Mouse (Mus musculus) thymus, postnatal 0 days (tissue): ENCODE measurements at regions not wholly inside any gene's neighbourhood (a gene's known extent, or its start where the extent isn't known, plus 50 kb on each side); places are given as distances from the start of the nearest gene placed in this dataset.

Experiments
- DNase-seq: peaks from one replicate; pipeline ENCODE4 v3.0.0-alpha.2; 2015; ENCODE audit warnings: low spot score

DNA sequence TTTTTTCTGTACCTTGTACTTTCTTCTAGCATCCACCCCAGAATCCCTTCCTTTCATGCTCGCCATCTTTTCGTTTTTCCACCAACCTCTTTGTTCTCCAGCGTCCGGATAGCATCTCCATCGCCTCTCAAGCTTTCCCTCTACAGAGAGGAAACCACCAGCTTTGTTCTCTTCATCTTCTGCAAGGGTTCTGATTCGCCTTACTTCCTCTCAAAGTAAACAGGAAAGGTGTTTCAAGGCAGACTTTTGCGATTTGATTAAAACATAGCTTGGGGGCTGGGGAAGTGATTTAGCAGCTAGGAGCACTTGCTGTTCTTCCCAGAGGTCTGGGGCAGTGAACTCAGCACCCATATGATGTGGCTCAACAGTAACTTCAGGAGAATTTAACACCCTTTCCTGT, 71.4 kb downstream of the Emp1 start:
- no peak for DNase-seq

DNA sequence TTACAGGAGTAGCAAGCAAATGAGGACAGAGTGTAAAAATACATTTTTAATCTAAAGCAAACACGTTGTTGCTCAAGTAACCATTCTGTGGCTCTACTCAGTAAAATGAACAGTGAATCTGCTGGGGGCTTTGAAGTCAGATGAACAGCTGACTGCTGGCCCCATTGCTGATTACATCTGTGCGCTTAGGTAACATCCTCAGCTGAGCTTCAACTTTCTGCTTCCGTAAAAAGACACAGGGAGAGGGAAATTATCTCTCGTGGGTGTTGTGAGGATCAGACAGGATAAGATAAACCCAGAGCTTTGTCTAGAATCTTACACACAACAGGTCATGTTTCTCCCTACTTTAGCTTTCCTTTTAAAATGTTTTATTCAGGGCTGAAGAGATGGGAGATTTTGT, 74.0 kb downstream of the Emp1 start:
- peak; percentile 19 for DNase-seq

DNA sequence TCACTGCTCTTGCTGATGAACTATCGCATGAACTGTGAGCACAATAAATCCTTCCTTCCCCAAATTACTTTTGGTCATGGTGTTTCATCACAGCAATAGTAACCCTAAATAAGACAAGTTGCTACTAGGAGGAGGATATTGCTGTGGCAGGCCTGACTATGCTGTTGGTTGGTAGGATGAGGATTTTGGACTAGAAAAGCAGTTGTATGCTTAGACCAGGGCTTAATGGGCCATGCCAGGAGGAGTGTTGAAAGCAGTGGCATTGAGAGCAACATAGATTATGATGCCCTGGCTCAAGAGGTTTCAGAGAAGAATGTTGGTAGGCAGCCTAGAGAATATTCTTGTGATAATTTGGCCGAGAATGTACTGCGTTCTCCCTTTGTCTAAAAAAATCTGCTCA, 75.9 kb downstream of the Emp1 start:
- DNase-seq = no peak

DNA sequence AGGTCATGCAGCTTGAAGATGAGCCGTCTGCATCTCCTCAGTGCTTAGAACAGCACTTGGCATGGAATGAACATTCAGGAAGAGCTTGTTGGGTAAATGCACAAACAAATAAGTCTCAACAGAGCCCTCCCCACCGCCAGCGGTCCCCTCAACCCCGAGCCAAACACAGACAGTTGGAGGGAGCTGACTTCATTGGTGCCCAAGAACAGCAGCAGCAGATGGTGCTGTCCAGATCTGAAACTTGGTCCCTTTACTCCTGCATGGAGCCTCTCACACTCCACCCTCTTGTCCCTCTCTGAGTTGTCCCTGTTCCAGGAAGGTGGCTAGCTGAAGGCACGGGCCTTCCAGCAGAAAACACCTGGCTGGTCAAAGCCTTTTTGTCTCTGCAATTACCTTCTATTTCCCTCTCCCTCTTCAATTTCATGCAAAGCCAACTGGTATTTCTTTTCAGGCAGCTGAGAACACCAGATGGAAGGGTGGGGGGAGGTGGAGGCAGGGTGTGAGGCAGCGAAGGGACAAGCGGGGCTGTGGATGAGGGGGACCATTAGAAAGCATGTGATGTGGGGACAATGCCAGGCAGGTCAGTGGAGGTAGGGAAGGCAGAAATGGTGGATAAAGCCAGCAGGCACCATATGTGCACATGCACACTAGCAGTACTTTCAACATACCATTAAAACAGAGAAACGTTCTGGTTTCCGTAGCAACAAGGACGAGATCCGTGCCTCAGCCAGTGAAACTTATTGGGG, 79.0 kb downstream of the Emp1 start:
- no peak for DNase-seq

DNA sequence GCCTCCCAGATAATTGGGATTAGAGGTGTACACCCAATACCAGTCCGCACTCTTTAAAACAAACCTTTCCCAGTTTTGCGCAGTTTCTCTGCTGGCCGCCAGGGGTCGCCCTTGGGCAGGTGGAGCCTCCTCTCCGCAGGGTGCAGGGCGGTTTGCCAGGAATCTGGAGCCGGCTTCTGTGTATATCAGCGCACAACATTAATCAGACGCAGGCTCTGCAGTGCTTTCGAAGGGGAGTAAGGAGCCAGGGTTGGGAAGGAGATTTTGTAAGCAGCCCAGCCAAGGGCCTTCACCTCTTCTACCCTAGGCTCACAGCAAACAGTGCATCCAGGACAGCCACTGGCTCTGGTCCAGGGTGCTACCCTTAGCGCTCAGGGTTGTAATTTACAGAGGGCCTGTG, 82.3 kb downstream of the Emp1 start:
- DNase-seq = peak; percentile 67

DNA sequence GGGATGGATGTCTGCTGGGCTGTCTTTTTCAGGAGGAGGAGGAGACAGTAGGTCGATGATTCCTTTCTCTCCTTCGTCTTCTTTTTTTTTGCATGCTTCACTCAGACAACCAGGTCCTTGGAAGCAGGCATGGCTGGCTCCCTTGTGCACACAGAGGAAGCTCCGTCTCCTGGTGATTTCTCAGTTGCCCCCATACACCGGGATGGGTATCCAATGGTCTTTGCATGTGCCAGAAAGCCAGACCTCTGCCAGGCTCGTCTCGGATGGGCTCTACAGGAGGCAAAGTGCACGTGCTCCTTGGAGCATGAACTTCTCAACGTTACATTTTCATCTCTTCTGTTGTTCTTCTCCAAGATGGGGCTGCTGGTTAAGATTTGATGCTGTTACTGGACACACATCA, 82.7 kb downstream of the Emp1 start:
- no peak for DNase-seq

DNA sequence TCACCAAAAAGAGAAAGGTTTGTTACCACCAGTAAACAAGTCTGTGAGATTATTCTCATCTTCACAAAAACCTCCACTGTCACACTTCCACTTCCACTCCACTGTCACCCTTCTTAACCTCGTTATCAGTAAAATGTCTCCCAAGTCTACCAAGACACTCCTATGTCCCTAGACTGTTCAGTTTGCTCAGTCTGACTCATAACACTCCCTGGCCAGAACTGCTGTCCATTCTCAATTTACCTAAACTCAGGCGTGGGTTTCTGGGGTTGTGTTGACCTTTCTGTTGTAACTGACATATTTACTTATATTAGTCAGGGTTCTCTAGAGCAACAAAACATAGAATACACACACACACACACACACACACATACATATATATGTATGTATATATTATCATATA, 85.5 kb downstream of the Emp1 start:
- DNase-seq = no peak

DNA sequence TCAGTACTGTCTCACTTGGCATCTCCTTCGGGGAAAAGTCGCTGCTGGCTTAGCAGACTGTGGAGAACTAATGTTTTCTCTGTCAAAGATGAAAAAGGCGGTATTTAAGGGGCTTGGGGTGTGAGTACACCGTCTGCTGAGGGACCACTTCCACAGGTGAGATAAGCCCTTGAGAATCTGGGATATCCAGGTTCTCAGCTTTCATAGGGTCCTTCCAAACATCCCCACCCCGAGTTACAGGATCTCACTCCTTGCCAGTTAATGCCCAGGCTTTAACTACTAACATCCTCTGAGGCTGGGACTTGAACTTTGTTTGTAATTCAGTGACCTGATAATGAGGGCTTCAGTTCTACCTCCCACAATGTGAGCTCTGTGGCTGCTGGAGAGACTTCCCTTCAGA, 86.9 kb downstream of the Emp1 start:
- no peak for DNase-seq

DNA sequence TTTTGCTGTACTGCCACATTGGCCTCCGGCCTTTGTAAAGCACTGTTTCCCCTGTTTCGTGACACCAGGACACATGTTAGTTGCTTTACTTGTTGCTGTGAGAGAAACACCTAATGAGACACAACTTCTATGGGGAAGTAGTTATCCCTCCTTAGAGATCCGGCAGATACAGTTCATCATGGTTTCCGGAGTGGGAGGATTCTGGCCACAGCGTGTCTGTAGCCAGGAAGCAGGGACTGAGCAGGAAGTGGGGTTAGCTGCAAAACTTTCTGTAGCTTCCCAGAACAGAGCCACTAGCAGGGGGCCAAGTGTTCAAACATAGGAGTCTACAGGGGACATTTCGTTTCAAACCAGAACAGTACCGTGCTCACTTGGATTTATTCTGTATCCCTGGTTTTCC, 88.2 kb downstream of the Emp1 start:
- peak; percentile 57 for DNase-seq

DNA sequence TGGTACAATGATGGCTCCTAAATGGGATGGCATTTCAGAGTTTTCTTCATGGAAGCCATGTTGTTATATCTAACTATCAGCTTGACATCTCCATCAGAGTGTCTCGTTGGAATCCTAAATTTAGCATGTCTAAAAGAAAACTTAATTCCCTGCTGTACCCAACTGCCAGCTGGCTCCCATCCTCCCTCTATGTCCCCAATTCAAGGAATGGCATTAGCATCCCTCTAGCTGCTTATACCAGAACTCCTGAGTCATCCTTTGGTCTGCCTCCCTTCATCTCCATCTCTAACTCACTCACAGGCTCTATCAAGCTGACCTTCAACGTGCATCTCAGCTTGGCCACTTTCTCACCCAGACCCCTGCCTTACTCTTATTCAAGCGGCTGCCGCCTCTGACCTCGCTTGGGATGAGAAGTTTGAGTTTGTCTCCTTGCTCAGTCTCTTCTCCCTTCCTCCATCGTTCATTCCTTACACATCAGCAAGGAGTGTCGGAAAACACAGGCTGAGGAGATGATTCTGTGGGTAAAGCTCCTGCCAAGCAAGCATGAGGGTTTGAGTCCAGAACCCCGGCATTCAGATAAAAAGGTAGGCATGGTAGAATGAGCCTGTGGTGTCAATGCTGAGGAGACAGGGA, 88.9 kb downstream of the Emp1 start:
- no peak for DNase-seq

DNA sequence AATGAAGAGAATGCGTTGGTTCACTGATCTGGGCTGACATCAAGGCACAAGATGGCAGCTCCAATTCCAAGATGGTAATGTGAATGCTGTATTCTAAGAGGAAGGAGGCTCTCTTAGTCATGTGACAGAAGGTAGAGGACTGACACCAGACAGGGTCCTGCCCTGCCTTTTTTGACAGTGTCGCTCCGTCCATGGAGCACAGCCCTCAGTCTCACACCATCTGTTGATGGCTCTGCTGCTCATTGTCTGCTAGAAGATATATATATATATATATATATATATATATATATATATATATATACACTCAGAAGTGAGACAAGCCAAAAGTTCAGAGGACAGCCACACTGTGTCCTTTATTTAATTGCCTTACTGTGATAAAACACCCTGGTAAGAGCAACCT, 90.7 kb downstream of the Emp1 start:
- DNase-seq = no peak

DNA sequence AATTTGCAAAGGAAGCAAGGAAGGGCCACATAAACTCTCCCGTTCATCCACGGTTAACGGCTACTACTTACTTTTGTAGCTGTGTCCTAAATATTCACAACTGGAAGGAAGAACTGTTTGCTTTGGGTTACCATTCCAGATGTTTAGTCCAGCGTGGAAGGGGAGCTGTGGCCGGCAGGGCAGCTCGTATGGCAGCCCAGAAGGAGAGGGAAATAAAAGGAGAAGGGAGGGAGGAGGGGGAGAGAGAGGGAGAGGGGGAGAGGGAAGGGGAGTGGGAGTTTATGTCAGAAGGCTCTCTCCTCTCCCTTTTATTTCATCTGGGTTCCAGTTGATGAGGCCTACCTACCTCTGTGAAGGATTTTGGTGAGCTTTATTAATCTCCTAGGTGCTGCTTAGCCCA, 110.2 kb downstream of the Emp1 start:
- DNase-seq = no peak

DNA sequence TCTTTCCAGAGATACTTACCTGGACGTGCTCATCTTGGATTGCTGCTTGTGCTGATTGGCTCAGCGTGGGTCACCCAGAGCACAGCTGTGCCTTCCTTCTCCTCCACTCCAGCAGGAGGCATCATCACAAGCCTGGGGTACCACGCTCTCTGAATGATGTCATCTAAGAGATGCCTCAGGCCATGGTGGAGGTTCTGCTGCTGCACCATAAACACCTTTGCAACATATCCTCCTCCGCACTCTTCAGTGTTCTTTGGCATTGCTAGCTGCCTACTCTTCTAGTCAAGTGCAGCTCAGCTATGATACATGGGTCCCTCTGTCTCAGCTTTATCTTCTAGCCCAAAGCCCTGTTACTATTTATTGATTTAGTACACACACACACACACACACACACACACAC, 110.8 kb downstream of the Emp1 start:
- DNase-seq = no peak

DNA sequence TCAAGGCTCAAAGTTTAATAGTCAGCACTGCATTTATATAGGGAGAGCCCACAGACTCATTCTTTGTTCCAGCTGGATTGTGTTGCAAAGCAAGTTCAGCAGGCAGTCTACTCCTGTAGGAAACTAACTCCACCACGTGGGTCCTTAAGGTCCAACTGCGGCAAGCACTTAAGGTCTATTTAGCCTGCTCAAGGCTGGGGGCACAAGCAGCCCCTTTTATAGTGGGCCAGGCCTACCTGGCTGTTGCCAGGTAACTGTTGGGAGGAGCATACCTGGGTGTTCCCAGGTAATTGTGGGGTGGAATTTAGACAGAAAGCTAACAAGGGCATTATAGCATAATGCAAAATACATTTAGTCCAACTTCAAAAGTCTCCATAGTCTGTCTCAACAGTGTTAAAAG, 126.5 kb downstream of the Emp1 start:
- no peak for DNase-seq

DNA sequence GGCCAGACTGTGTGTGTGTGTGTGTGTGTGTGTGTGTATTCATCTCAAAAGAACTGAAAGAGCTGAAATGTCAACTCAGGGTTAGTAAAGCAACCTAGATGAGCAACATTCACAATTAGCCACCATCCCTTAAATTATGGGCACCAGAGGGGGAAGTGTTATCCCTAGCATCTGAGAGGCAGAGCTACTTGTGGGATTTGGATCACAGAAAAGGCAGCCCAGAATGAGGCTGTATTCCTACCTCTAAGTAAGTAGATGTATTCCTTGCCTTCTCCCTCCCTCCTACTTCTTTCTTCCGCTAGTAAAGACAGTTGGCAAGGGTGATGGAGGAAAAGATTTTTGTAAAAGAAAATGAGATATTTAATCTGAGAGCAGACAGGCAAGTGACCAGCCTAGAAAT, 131.6 kb downstream of the Emp1 start:
- DNase-seq = no peak

DNA sequence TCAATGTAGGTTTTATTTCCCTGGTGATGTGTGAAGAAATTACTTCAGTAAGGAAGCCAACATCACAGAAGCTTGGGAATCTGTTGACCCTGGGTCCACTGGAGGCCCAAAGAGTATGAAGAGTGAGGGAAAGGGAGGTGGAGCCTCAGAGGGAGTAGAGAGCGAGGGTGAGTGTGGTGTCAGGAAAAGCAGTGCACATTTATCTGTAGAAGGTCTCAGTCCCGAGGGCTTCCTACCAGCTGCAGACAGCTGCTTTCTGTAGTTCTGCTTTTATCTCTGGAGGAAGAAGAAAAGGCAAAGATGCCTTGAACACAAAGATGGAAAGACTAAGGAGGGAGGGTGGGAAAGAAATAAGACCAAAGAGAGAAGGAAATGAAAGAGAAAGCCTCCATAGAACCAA, 133.5 kb downstream of the Emp1 start:
- no peak for DNase-seq

DNA sequence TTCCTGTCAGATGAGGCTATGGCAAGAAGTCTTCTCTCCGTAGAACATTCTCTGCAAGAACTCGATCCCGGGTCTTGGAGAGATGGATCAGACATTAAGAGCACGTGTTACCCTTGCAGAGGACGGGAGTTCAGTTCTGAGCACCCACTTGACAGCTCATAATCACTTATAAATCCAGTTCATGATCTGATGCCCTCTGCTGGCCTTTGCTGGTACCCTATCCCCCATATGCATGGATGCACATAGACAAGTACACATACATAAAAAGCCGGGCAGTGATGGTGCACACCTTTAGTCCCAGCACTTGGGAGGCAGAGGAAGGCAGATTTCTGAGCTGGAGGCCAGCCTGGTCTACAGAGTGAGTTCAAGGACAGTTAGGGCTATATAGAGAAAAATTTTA, 136.2 kb downstream of the Emp1 start:
- peak; percentile 27 for DNase-seq

DNA sequence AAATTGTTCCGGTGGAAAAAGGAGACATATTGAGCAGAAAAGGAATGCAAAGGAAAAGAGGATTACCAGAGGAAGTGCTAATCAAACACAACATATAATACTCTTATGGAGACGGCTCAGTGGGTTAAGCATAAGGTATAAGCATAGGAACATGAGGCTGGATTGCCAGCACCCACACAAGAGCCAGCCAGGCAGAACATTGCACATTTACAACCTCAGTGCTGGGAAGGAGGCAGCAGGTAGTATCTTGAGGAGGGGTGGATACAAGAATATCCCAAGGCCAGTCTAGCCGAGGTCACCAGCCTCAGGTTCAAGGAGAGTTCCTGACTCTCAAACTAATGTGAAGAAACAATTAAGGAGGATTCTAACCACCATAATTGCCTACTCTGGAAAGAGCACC, 138.0 kb downstream of the Emp1 start:
- DNase-seq = no peak

DNA sequence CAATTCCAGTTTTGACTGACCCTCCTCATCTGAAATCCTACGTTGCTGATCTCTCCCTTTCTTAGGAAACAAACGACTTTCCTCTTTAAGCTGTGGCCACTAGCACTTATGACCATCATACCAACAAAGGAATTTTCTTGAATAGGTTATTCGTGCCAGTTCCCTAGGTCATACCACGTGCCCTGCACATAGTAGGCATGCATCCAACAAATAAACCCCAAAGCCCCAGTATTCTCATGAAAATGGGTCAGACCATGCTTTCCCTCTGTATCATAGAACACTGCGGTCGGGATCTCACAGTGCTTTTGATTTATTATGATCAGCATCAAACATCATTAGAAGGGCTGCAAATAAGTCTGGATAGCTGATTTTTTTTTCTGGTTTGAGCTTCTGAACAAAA, 139.4 kb downstream of the Emp1 start:
- DNase-seq = no peak

DNA sequence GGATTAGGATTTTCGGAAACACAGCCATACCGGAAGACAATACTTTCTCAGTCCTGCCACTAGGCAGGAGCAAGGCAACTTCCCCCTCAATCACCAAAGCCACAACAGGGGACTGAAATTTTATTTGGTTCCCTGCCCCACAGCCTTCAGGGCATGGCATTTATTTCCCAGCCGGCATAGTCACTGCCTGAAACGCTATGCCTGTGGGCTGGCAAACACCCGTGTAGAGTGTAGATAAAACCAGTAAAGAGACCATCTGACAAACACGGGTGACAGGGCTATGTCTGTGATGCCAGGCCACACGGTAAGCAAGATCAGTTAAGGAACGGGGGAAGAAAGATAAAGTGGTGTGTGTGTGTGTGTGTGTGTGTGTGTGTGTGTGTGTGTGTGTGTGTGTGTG, 140.1 kb downstream of the Emp1 start:
- DNase-seq = no peak

DNA sequence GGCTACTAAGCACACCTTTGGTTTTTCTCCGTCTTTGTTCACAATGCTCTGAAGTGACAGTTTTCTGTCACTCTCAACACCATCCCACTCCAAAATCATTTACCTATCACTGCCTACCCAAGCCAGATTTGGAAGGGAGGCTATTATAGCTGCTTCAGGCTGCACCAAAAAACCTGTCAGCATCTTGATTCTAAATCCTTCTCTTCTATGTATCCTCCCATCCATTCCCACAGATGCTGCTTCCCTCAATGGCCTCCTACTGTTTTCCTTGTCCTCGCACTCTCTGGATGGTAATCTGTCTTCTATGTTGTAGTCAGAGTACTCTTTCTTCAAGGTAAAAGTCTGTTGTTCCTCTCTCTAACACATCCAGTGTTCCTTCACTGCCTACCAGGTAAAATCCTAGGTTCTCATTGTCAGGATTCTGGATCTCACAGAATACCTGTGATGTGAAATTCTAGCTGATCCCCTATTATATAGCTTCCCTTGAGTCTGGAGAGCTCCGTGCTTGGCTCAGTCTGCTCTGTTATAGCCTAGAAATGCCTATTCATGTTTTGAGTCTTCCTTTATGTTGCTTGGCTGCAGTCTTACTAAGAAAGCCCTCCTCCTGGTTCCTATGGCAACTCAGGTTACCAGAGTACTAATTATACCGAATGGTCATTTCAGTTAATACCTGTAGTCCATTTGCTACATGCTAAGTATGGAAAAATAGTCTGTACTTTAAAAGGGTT, 156.5 kb downstream of the Emp1 start:
- no peak for DNase-seq

DNA sequence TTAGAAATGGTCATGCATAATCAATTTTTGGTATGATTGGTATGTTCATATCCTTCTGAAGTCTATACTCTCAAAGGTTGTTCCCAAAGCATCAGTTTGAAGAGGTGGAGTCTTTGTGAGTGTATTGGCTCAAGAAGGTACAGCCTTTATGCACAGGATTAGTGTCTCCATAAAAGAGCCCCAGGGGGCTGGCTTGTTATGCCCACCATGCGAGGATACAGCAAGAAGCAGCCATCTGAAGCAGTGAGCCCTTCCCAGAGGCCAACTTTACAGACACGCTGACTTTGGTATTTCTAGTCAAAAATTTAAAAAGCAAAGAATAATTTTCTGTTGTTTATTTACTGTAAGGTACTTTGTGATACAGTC, 157.1 kb downstream of the Emp1 start:
- no peak for DNase-seq

DNA sequence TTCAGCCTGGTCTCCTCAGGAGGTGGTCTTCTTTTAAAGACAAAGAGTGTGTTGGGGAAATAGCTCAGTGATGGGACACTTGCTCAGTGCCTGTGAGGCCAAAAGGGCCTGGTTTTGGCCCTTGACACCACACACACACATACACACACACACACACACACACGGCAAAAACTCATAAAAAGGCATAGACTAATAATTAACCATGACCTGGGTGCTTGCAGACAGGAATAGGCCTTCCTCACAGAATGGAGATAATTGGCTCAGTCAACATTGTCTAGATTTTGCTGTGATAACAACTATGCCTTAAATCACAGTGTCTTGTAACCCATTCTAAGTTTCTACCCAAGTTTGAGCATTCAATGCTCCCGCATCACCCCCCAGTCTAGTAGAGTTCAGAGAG, 158.5 kb downstream of the Emp1 start:
- no peak for DNase-seq
